Mouse (Mus musculus) MEL (cell line): ENCODE results near the gene Mettl23.

Source experiments
- CHD2 ChIP-seq: IDR thresholded peaks from 2 replicates; pipeline ENCODE4 v1.6.1; 2011; ENCODE audit warnings: low read length, improper control_type of control experiment
- CTCF ChIP-seq, 3 experiments: IDR thresholded peaks in 2 of 3; conservative IDR thresholded peaks in 1 of 3; 2 replicates each; pipeline ENCODE4 v1.5.1; 2011 to 2012; ENCODE audit warnings: low read length in 3 of 3, low read depth in 2 of 3, mild to moderate bottlenecking in 2 of 3, improper control_type of control experiment in 1 of 3, inconsistent platforms in 1 of 3, mixed read lengths in 1 of 3, moderate library complexity in 1 of 3; ENCODE audit not compliant: control insufficient read depth in 1 of 3, insufficient read depth in 1 of 3, poor library complexity in 1 of 3, severe bottlenecking in 1 of 3
- E2F4 ChIP-seq: IDR thresholded peaks from 2 replicates; pipeline ENCODE4 v1.6.1; 2011; ENCODE audit warnings: low read depth, low read length, improper control_type of control experiment, borderline replicate concordance
- MAX ChIP-seq: IDR thresholded peaks from 2 replicates; pipeline ENCODE4 v1.6.1; 2011; ENCODE audit warnings: low read length, improper control_type of control experiment
- MAZ ChIP-seq: IDR thresholded peaks from 2 replicates; pipeline ENCODE4 v1.6.1; 2012; ENCODE audit warnings: low read depth, mild to moderate bottlenecking, inconsistent platforms, low read length, improper control_type of control experiment
- POLR2A ChIP-seq, 2 experiments: IDR thresholded peaks; 2 replicates each; pipeline ENCODE4 v1.6.1; 2011 to 2012; ENCODE audit warnings: low read length in 2 of 2, mild to moderate bottlenecking in 2 of 2, control low read depth in 1 of 2, improper control_type of control experiment in 1 of 2, low read depth in 1 of 2, moderate library complexity in 1 of 2; ENCODE audit not compliant: control insufficient read depth in 1 of 2, insufficient read depth in 1 of 2, poor library complexity in 1 of 2
- TCF12 ChIP-seq: IDR thresholded peaks from 2 replicates; pipeline ENCODE4 v1.6.1; 2014; ENCODE audit warnings: low read depth, mild to moderate bottlenecking, inconsistent platforms, low read length, improper control_type of control experiment, moderate library complexity
- ZC3H11A ChIP-seq: IDR thresholded peaks from 2 replicates; pipeline ENCODE4 v1.6.1; 2012; ENCODE audit warnings: low read depth, mild to moderate bottlenecking, inconsistent platforms, low read length, improper control_type of control experiment
- ZNF384 ChIP-seq: IDR thresholded peaks from 2 replicates; pipeline ENCODE4 v1.6.1; 2012; ENCODE audit warnings: low read depth, mild to moderate bottlenecking, inconsistent platforms, low read length, improper control_type of control experiment

- TF ChIP-seq ZNF384 = no peak
- TF ChIP-seq MAX = no peak
- TF ChIP-seq CTCF (IDR thresholded peaks at IDR 0.05 in 2 of 3, conservative IDR thresholded peaks at IDR 0.05 in 1 of 3; ENCODE audit: control insufficient read depth in 1 of 3, insufficient read depth in 1 of 3, low read depth in 2 of 3, low read length in 3 of 3, poor library complexity in 1 of 3, severe bottlenecking in 1 of 3) = no peak
- no peak for TF ChIP-seq TCF12
- no peak for TF ChIP-seq E2F4
- TF ChIP-seq CHD2 = no peak
- no peak for TF ChIP-seq MAZ
- no peak for TF ChIP-seq POLR2A (IDR thresholded peaks at IDR 0.05; ENCODE audit: control insufficient read depth in 1 of 2, insufficient read depth in 1 of 2, low read depth in 1 of 2, low read length in 2 of 2, poor library complexity in 1 of 2)
- no peak for TF ChIP-seq ZC3H11A
These were observed 17.8 kb upstream of the Mettl23 start for GRCm38 (mm10) chr11:116825230-116825629.
